Mouse (Mus musculus): ENCODE data around the gene Mrpl50. TPM values are rescaled to one million over a fixed set of nuclear protein-coding genes. Genes with fewer than 3 reads are reported as not detected.
"Not testable (repeated sequence)": the region's sequence is repeated elsewhere in the genome, so short reads cannot be mapped to it uniquely, and the experiment has no call there.

Mrpl50 gene
- polyA plus RNA-seq, 2 experiments, result 30.0 to 74.3 TPM

DNA sequence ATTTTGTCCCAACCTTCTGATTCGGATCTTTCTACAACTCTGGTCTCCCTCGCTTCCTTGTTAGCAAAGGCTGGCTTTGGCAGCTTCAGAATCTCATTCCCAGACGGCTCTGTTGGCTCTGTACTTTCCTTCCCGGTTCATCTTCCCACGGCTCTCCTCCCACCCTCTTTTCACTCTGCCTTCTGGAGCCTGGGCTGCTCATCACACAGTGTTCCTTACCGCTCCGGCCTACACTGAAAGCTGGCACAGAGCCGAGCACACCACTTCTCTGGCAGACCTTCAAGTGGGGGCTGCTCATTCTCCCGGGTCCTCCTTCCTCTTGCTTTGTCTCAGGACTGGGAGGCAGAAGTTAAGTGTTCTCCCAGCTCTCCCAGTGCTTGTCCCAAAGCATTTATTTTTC, 1.7 kb upstream of the Mrpl50 start:
- no peak for DNase-seq (ENCODE audit: low spot score)

GRCm38 (mm10) chr4:49521346-49521745, 453 bp upstream of the Mrpl50 start:
- Histone ChIP-seq H3K4me2 (replicated peaks; ENCODE audit: low read depth, low read length, severe bottlenecking) (peak overlapping the region; percentile 65), H3K4me3 (replicated peaks; ENCODE audit: low read length) (peak overlapping the region; percentile 66), H3K36me3 (ENCODE audit: control insufficient read depth, insufficient read depth, low read length) (peaks cover 10% of the 10 kb centered on the region; the same call in 1 of the 2 replicates), H3K27me3 (ENCODE audit: control insufficient read depth, insufficient read depth, low read length) (no peaks in the 10 kb centered on the region), H3K4me1 (ENCODE audit: control insufficient read depth, insufficient read depth, low read length) (peaks cover 13% of the 10 kb centered on the region), H3K9ac (ENCODE audit: low read depth, low read length, severe bottlenecking) (peak overlapping the region; percentile 73), H3K9me3 (ENCODE audit: control insufficient read depth, low read length) (no peaks in the 10 kb centered on the region), H3K27ac (replicated peaks; ENCODE audit: low read depth, low read length) (peak overlapping the region; percentile 61; the same call in 1 of the 2 replicates)
- TF ChIP-seq POLR2A (IDR thresholded peaks at IDR 0.05; ENCODE audit: borderline replicate concordance, extremely low read depth, insufficient read depth, insufficient read length), result no peak
- ATAC-seq (ENCODE audit: low FRiP score, low read depth) (peak; percentile 38; the same call in 1 of the 2 replicates), DNase-seq (ENCODE audit: low spot score) (peak; percentile 16)
- WGBS, result under 1% methylated on average over 17 of the region's 17 CpGs

More for the DNA sequence above, 1.7 kb upstream of the Mrpl50 start:
- TF ChIP-seq POLR2A (IDR thresholded peaks at IDR 0.05; ENCODE audit: borderline replicate concordance, extremely low read depth, insufficient read depth, insufficient read length), result no peak
- no peaks in the 10 kb centered on the region for H3K27me3 ChIP-seq (ENCODE audit: control insufficient read depth, insufficient read depth, low read length)
- peak overlapping the region; percentile 65; the same call in 1 of the 2 replicates for H3K4me2 ChIP-seq (replicated peaks; ENCODE audit: low read depth, low read length, severe bottlenecking)
- no peak for ATAC-seq (ENCODE audit: low FRiP score, low read depth)
- H3K4me3 ChIP-seq (replicated peaks; ENCODE audit: low read length), result peak overlapping the region; percentile 66; the same call in 1 of the 2 replicates
- no peak overlapping the region for H3K27ac ChIP-seq (replicated peaks; ENCODE audit: low read depth, low read length)
- peaks cover 13% of the 10 kb centered on the region for H3K4me1 ChIP-seq (ENCODE audit: control insufficient read depth, insufficient read depth, low read length)
- no peaks in the 10 kb centered on the region for H3K9me3 ChIP-seq (ENCODE audit: control insufficient read depth, low read length)
- WGBS, result 80% methylated on average over 9 of the region's 9 CpGs
- H3K36me3 ChIP-seq (ENCODE audit: control insufficient read depth, insufficient read depth, low read length), result peaks cover 12% of the 10 kb centered on the region
- H3K9ac ChIP-seq (ENCODE audit: low read depth, low read length, severe bottlenecking), result no peak overlapping the region

GRCm38 (mm10) chr4:49519476-49519875, 1.4 kb downstream of the Mrpl50 start:
- peak overlapping the region; percentile 11 for H3K4me3 ChIP-seq (replicated peaks; ENCODE audit: low read length)
- no peaks in the 10 kb centered on the region for H3K27me3 ChIP-seq (ENCODE audit: control insufficient read depth, insufficient read depth, low read length)
- no peak overlapping the region for H3K27ac ChIP-seq (replicated peaks; ENCODE audit: low read depth, low read length)
- H3K36me3 ChIP-seq (ENCODE audit: control insufficient read depth, insufficient read depth, low read length), result peaks cover 2% of the 10 kb centered on the region
- no peaks in the 10 kb centered on the region for H3K9me3 ChIP-seq (ENCODE audit: control insufficient read depth, low read length)
- ATAC-seq (ENCODE audit: low FRiP score, low read depth) (no peak), DNase-seq (ENCODE audit: low spot score) (no peak)
- H3K4me2 ChIP-seq (replicated peaks; ENCODE audit: low read depth, low read length, severe bottlenecking), result peak overlapping the region; percentile 28
- no peak for TF ChIP-seq POLR2A (IDR thresholded peaks at IDR 0.05; ENCODE audit: borderline replicate concordance, extremely low read depth, insufficient read depth, insufficient read length)
- no peak overlapping the region for H3K9ac ChIP-seq (ENCODE audit: low read depth, low read length, severe bottlenecking)
- 63% methylated on average over 5 of the region's 5 CpGs for WGBS
- H3K4me1 ChIP-seq (ENCODE audit: control insufficient read depth, insufficient read depth, low read length), result peaks cover 13% of the 10 kb centered on the region

DNA sequence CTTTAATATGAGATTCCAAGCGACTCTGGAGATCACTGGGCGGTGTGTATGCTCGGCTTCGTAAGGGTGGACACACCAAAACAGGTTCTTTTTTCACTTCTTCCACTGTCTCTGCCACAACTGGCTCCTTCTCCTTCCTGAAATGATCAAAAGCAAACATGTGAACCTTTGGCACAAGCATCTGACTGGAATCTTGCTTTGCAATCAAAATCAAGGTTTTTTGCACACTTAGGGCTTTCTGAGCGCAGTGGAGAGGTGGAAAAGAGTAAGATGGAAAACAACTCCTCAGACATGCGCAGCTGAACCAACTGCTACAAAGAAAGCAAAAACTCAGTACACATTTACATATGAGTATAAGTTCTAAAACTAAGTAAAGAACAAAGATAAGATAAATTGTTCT, 6.5 kb downstream of the Mrpl50 start:
- Histone ChIP-seq H3K9ac (ENCODE audit: low read depth, low read length, severe bottlenecking) (no peak overlapping the region), H3K4me2 (replicated peaks; ENCODE audit: low read depth, low read length, severe bottlenecking) (no peak overlapping the region), H3K4me3 (replicated peaks; ENCODE audit: low read length) (no peak overlapping the region), H3K27ac (replicated peaks; ENCODE audit: low read depth, low read length) (no peak overlapping the region), H3K9me3 (ENCODE audit: control insufficient read depth, low read length) (no peaks in the 10 kb centered on the region), H3K27me3 (ENCODE audit: control insufficient read depth, insufficient read depth, low read length) (no peaks in the 10 kb centered on the region), H3K4me1 (ENCODE audit: control insufficient read depth, insufficient read depth, low read length) (peaks cover 2% of the 10 kb centered on the region), H3K36me3 (ENCODE audit: control insufficient read depth, insufficient read depth, low read length) (peaks cover 26% of the 10 kb centered on the region)
- WGBS, result 97% methylated on average over 6 of the region's 6 CpGs
- ATAC-seq (ENCODE audit: low FRiP score, low read depth), result no peak
- no peak for TF ChIP-seq POLR2A (IDR thresholded peaks at IDR 0.05; ENCODE audit: borderline replicate concordance, extremely low read depth, insufficient read depth, insufficient read length)
- DNase-seq (ENCODE audit: low spot score), result no peak

GRCm38 (mm10) chr4:49512636-49513035, 8.3 kb downstream of the Mrpl50 start:
- no peak for ATAC-seq (ENCODE audit: low FRiP score, low read depth)
- TF ChIP-seq POLR2A (IDR thresholded peaks at IDR 0.05; ENCODE audit: borderline replicate concordance, extremely low read depth, insufficient read depth, insufficient read length), result no peak
- Histone ChIP-seq H3K4me2 (replicated peaks; ENCODE audit: low read depth, low read length, severe bottlenecking) (no peak overlapping the region), H3K27ac (replicated peaks; ENCODE audit: low read depth, low read length) (no peak overlapping the region), H3K9me3 (ENCODE audit: control insufficient read depth, low read length) (no peaks in the 10 kb centered on the region), H3K4me3 (replicated peaks; ENCODE audit: low read length) (no peak overlapping the region), H3K36me3 (ENCODE audit: control insufficient read depth, insufficient read depth, low read length) (peaks cover 26% of the 10 kb centered on the region), H3K4me1 (ENCODE audit: control insufficient read depth, insufficient read depth, low read length) (no peaks in the 10 kb centered on the region; the same call in 1 of the 2 replicates), H3K27me3 (ENCODE audit: control insufficient read depth, insufficient read depth, low read length) (no peaks in the 10 kb centered on the region), H3K9ac (ENCODE audit: low read depth, low read length, severe bottlenecking) (no peak overlapping the region)
- 50% methylated on average over 4 of the region's 4 CpGs for WGBS
- peak; percentile 18 for DNase-seq (ENCODE audit: low spot score)

- H3K27me3 ChIP-seq (ENCODE audit: control insufficient read depth, insufficient read depth, low read length); DNase-seq (ENCODE audit: low spot score); H3K4me1 ChIP-seq (ENCODE audit: control insufficient read depth, insufficient read depth, low read length); H3K9me3 ChIP-seq (ENCODE audit: control insufficient read depth, low read length); H3K4me2 ChIP-seq (replicated peaks; ENCODE audit: low read depth, low read length, severe bottlenecking); ATAC-seq (ENCODE audit: low FRiP score, low read depth); H3K4me3 ChIP-seq (replicated peaks; ENCODE audit: low read length); H3K9ac ChIP-seq (ENCODE audit: low read depth, low read length, severe bottlenecking); H3K27ac ChIP-seq (replicated peaks; ENCODE audit: low read depth, low read length): not testable (repeated sequence)
- 94% methylated on average over 1 of the region's 1 CpGs for WGBS
- peaks cover 26% of the 10 kb centered on the region for H3K36me3 ChIP-seq (ENCODE audit: control insufficient read depth, insufficient read depth, low read length)
Measured at GRCm38 (mm10) chr4:49510236-49510835, 10.6 kb downstream of the Mrpl50 start.

Data from limb, embryonic 14.5 days (tissue).